Mouse (Mus musculus) gonadal fat pad, adult 2 months (tissue): ENCODE measurements around the gene Nav3. TPM values are rescaled to one million over a fixed set of nuclear protein-coding genes. Genes with fewer than 3 reads are reported as not detected.

Experiments
- DNase-seq: peaks from one replicate; pipeline ENCODE4 v3.0.0-alpha.2; 2012; ENCODE audit warnings: low read depth
- polyA plus RNA-seq: library from polyadenylated mRNA; depleted of rRNA; stranded (reverse); fragments of >200 nt; gene quantifications from 2 replicates; pipeline ENCODE4 v1.2.3, GENCODE M21; 2012

The Nav3 gene
- polyA plus RNA-seq, 1 experiment: 7.5 TPM

GRCm38 (mm10) chr10:110192026-110192805 lies 263.8 kb downstream of the Nav3 start:
- DNase-seq: no peak

- no peak for DNase-seq
Measured at GRCm38 (mm10) chr10:110186242-110186641, 269.8 kb downstream of the Nav3 start.

- DNase-seq: no peak
Measured at GRCm38 (mm10) chr10:110175874-110176273, 280.1 kb downstream of the Nav3 start.

- DNase-seq: no peak
Measured at GRCm38 (mm10) chr10:110169416-110169815, 286.6 kb downstream of the Nav3 start.

GRCm38 (mm10) chr10:110168892-110169291 lies 287.1 kb downstream of the Nav3 start:
- no peak for DNase-seq

GRCm38 (mm10) chr10:110162596-110162995 lies 293.4 kb downstream of the Nav3 start:
- no peak for DNase-seq

GRCm38 (mm10) chr10:110160894-110161293 lies 295.1 kb downstream of the Nav3 start:
- no peak for DNase-seq

GRCm38 (mm10) chr10:110159548-110159947 lies 296.5 kb downstream of the Nav3 start:
- DNase-seq: no peak

GRCm38 (mm10) chr10:110158122-110158521 lies 297.9 kb downstream of the Nav3 start:
- DNase-seq: no peak

- DNase-seq: no peak
Measured at GRCm38 (mm10) chr10:110156412-110156811, 299.6 kb downstream of the Nav3 start.

- DNase-seq: no peak
Measured at GRCm38 (mm10) chr10:110155494-110155893, 300.5 kb downstream of the Nav3 start.

GRCm38 (mm10) chr10:110154873-110155237 lies 301.1 kb downstream of the Nav3 start:
- DNase-seq: no peak

- no peak for DNase-seq
Measured at GRCm38 (mm10) chr10:110154001-110154872, 301.8 kb downstream of the Nav3 start.

GRCm38 (mm10) chr10:110120572-110120971 lies 335.4 kb downstream of the Nav3 start:
- DNase-seq: no peak

- DNase-seq: no peak
Measured at GRCm38 (mm10) chr10:110117341-110117740, 338.7 kb downstream of the Nav3 start.

GRCm38 (mm10) chr10:110112669-110113458 lies 343.1 kb downstream of the Nav3 start:
- DNase-seq: no peak

- DNase-seq: no peak
Measured at GRCm38 (mm10) chr10:110103255-110103654, 352.7 kb downstream of the Nav3 start.

- no peak for DNase-seq
Measured at GRCm38 (mm10) chr10:110102231-110102630, 353.8 kb downstream of the Nav3 start.

- DNase-seq: no peak
Measured at GRCm38 (mm10) chr10:110094433-110094832, 361.6 kb downstream of the Nav3 start.

GRCm38 (mm10) chr10:110088444-110089061 lies 367.5 kb downstream of the Nav3 start:
- no peak for DNase-seq

GRCm38 (mm10) chr10:110085903-110086302 lies 370.1 kb downstream of the Nav3 start:
- DNase-seq: no peak

GRCm38 (mm10) chr10:110085156-110085555 lies 370.8 kb downstream of the Nav3 start:
- no peak for DNase-seq
